Mouse (Mus musculus): ENCODE results near the gene Pdilt. TPM values are rescaled to one million over a fixed set of nuclear protein-coding genes. Genes with fewer than 3 reads are reported as not detected.
A peak's percentile ranks its signal among the peaks of the same experiment; 100 is the strongest.

Pdilt gene
- polyA plus RNA-seq, 1 experiment from 2014 or later: not detected

- Histone ChIP-seq H3K27ac (no peak overlapping the region), H3K4me1 (no peaks in the 10 kb centered on the region), H3K9me3 (replicated peaks) (no peaks in the 10 kb centered on the region), H3K36me3 (no peaks in the 10 kb centered on the region), H3K4me3 (no peak overlapping the region), H3K27me3 (ENCODE audit: low read depth, poor library complexity, severe bottlenecking) (no peaks in the 10 kb centered on the region)
- no peak for DNase-seq (ENCODE audit: low spot score)
- WGBS: 97% methylated on average over 1 of the region's 1 CpGs
Measured at GRCm38 (mm10) chr7:119527135-119527534, 3.8 kb upstream of the Pdilt start.

GRCm38 (mm10) chr7:119526486-119526885 is 3.2 kb upstream of the Pdilt start:
- no peak overlapping the region for H3K27ac ChIP-seq
- 89% methylated on average over 13 of the region's 13 CpGs for whole genome bisulfite sequencing
- DNase-seq (ENCODE audit: low spot score): no peak

GRCm38 (mm10) chr7:119525881-119526281 is 2.6 kb upstream of the Pdilt start:
- no peak overlapping the region for H3K27ac ChIP-seq
- H3K27me3 ChIP-seq (ENCODE audit: low read depth, poor library complexity, severe bottlenecking): no peaks in the 10 kb centered on the region
- WGBS: 59% methylated on average over 2 of the region's 2 CpGs
- H3K36me3 ChIP-seq: no peaks in the 10 kb centered on the region
- H3K4me3 ChIP-seq: no peak overlapping the region
- DNase-seq (ENCODE audit: low spot score): no peak
- H3K9me3 ChIP-seq (replicated peaks): no peaks in the 10 kb centered on the region
- H3K4me1 ChIP-seq: no peaks in the 10 kb centered on the region

More at GRCm38 (mm10) chr7:119526486-119526885, 3.2 kb upstream of the Pdilt start:
- H3K27me3 ChIP-seq (ENCODE audit: low read depth, poor library complexity, severe bottlenecking): no peaks in the 10 kb centered on the region
- no peaks in the 10 kb centered on the region for H3K4me1 ChIP-seq
- H3K9me3 ChIP-seq (replicated peaks): no peaks in the 10 kb centered on the region
- H3K4me3 ChIP-seq: no peak overlapping the region
- H3K36me3 ChIP-seq: no peaks in the 10 kb centered on the region

- no peak for DNase-seq (ENCODE audit: low spot score)
- no peak overlapping the region for H3K27ac ChIP-seq
- no peaks in the 10 kb centered on the region for H3K9me3 ChIP-seq (replicated peaks)
- 79% methylated on average over 1 of the region's 1 CpGs for WGBS
- no peak overlapping the region for H3K4me3 ChIP-seq
- H3K27me3 ChIP-seq (ENCODE audit: low read depth, poor library complexity, severe bottlenecking): no peaks in the 10 kb centered on the region
- no peaks in the 10 kb centered on the region for H3K4me1 ChIP-seq
- no peaks in the 10 kb centered on the region for H3K36me3 ChIP-seq
Measured at GRCm38 (mm10) chr7:119522385-119522784, 904 bp downstream of the Pdilt start.

- Histone ChIP-seq H3K27ac (no peak overlapping the region), H3K36me3 (no peaks in the 10 kb centered on the region), H3K9me3 (replicated peaks) (no peaks in the 10 kb centered on the region), H3K27me3 (ENCODE audit: low read depth, poor library complexity, severe bottlenecking) (no peaks in the 10 kb centered on the region), H3K4me1 (no peaks in the 10 kb centered on the region), H3K4me3 (no peak overlapping the region)
- WGBS: 86% methylated on average over 3 of the region's 3 CpGs
- no peak for DNase-seq (ENCODE audit: low spot score)
Measured at GRCm38 (mm10) chr7:119521816-119522215, 1.5 kb downstream of the Pdilt start.

- Histone ChIP-seq H3K27ac (no peak overlapping the region), H3K4me3 (no peak overlapping the region), H3K4me1 (no peaks in the 10 kb centered on the region), H3K36me3 (no peaks in the 10 kb centered on the region), H3K27me3 (ENCODE audit: low read depth, poor library complexity, severe bottlenecking) (no peaks in the 10 kb centered on the region), H3K9me3 (replicated peaks) (no peaks in the 10 kb centered on the region)
- peak; percentile 77 for DNase-seq (ENCODE audit: low spot score)
- 48% methylated on average over 5 of the region's 5 CpGs for WGBS
Measured at GRCm38 (mm10) chr7:119519654-119520053, 3.6 kb downstream of the Pdilt start.

GRCm38 (mm10) chr7:119519163-119519562 is 4.1 kb downstream of the Pdilt start, which contains the start of gene Acsm5:
Gene Acsm5 (plus strand): TSS chr7:119519463.
- Histone ChIP-seq H3K9me3 (replicated peaks) (no peaks in the 10 kb centered on the region), H3K27ac (no peak within 1 kb of the TSS), H3K27me3 (ENCODE audit: low read depth, poor library complexity, severe bottlenecking) (no peaks in the 10 kb centered on the region), H3K4me3 (no peak within 1 kb of the TSS), H3K36me3 (no peaks in the 10 kb centered on the region), H3K4me1 (no peaks in the 10 kb centered on the region)
- WGBS: 73% methylated on average over 5 of the region's 5 CpGs
- DNase-seq (ENCODE audit: low spot score): no peak

GRCm38 (mm10) chr7:119516272-119516558 is 7.1 kb downstream of the Pdilt start:
- WGBS: 88% methylated on average over 7 of the region's 7 CpGs
- Histone ChIP-seq H3K9me3 (replicated peaks) (no peaks in the 10 kb centered on the region), H3K27ac (no peak overlapping the region), H3K4me3 (no peak overlapping the region), H3K36me3 (no peaks in the 10 kb centered on the region), H3K27me3 (ENCODE audit: low read depth, poor library complexity, severe bottlenecking) (no peaks in the 10 kb centered on the region), H3K4me1 (no peaks in the 10 kb centered on the region)
- no peak for DNase-seq (ENCODE audit: low spot score)

GRCm38 (mm10) chr7:119515492-119516271 is 7.6 kb downstream of the Pdilt start:
- no peak overlapping the region for H3K4me3 ChIP-seq
- no peak overlapping the region for H3K27ac ChIP-seq
- no peaks in the 10 kb centered on the region for H3K9me3 ChIP-seq (replicated peaks)
- H3K36me3 ChIP-seq: no peaks in the 10 kb centered on the region
- peak; percentile 47 for DNase-seq (ENCODE audit: low spot score)
- no peaks in the 10 kb centered on the region for H3K4me1 ChIP-seq
- H3K27me3 ChIP-seq (ENCODE audit: low read depth, poor library complexity, severe bottlenecking): no peaks in the 10 kb centered on the region
- WGBS: 70% methylated on average over 10 of the region's 10 CpGs

- Histone ChIP-seq H3K27ac (no peak overlapping the region), H3K4me1 (no peaks in the 10 kb centered on the region), H3K9me3 (replicated peaks) (no peaks in the 10 kb centered on the region), H3K27me3 (ENCODE audit: low read depth, poor library complexity, severe bottlenecking) (no peaks in the 10 kb centered on the region), H3K4me3 (no peak overlapping the region), H3K36me3 (no peaks in the 10 kb centered on the region)
- 35% methylated on average over 7 of the region's 7 CpGs for WGBS
- peak; percentile 63 for DNase-seq (ENCODE audit: low spot score)
Measured at GRCm38 (mm10) chr7:119513056-119513455, 10.2 kb downstream of the Pdilt start.

GRCm38 (mm10) chr7:119511143-119511542 is 12.1 kb downstream of the Pdilt start:
- Histone ChIP-seq H3K9me3 (replicated peaks) (no peaks in the 10 kb centered on the region), H3K27me3 (ENCODE audit: low read depth, poor library complexity, severe bottlenecking) (no peaks in the 10 kb centered on the region), H3K36me3 (no peaks in the 10 kb centered on the region), H3K4me3 (no peak overlapping the region), H3K27ac (no peak overlapping the region), H3K4me1 (no peaks in the 10 kb centered on the region)
- no peak for DNase-seq (ENCODE audit: low spot score)
- 90% methylated on average over 4 of the region's 4 CpGs for WGBS

GRCm38 (mm10) chr7:119490041-119490780 is 33.1 kb downstream of the Pdilt start:
- Histone ChIP-seq H3K36me3 (no peaks in the 10 kb centered on the region), H3K9me3 (replicated peaks) (no peaks in the 10 kb centered on the region), H3K27ac (no peak overlapping the region), H3K27me3 (ENCODE audit: low read depth, poor library complexity, severe bottlenecking) (no peaks in the 10 kb centered on the region), H3K4me1 (no peaks in the 10 kb centered on the region), H3K4me3 (no peak overlapping the region)
- DNase-seq (ENCODE audit: low spot score): no peak
- WGBS: 87% methylated on average over 4 of the region's 4 CpGs

- DNase-seq (ENCODE audit: low spot score): no peak
- Histone ChIP-seq H3K9me3 (replicated peaks) (no peaks in the 10 kb centered on the region), H3K27me3 (ENCODE audit: low read depth, poor library complexity, severe bottlenecking) (no peaks in the 10 kb centered on the region), H3K4me1 (no peaks in the 10 kb centered on the region), H3K27ac (no peak overlapping the region), H3K4me3 (no peak overlapping the region), H3K36me3 (no peaks in the 10 kb centered on the region)
- WGBS: 93% methylated on average over 5 of the region's 5 CpGs
Measured at GRCm38 (mm10) chr7:119486683-119487082, 36.6 kb downstream of the Pdilt start.
